Mouse (Mus musculus): ENCODE data around the gene Gopc.
"Not testable (repeated sequence)": the region's sequence is repeated elsewhere in the genome, so short reads cannot be mapped to it uniquely, and the experiment has no call there.

Gopc gene

GRCm38 (mm10) chr10:52295934-52296333 lies 86.0 kb downstream of the Gopc start:
- no peak for DNase-seq

- peak; percentile 40 for DNase-seq
These were observed 87.9 kb downstream of the Gopc start for GRCm38 (mm10) chr10:52293921-52294577.

GRCm38 (mm10) chr10:52292391-52292790 lies 89.5 kb downstream of the Gopc start:
- DNase-seq, result not testable (repeated sequence)

- DNase-seq, result no peak
These were observed 92.7 kb downstream of the Gopc start for GRCm38 (mm10) chr10:52289261-52289660.

GRCm38 (mm10) chr10:52287852-52288533 lies 93.9 kb downstream of the Gopc start:
- DNase-seq, result no peak
